Mouse (Mus musculus): ENCODE data around the gene Plekho1. TPM values are rescaled to one million over a fixed set of nuclear protein-coding genes. Genes with fewer than 3 reads are reported as not detected.
"Not testable (repeated sequence)": the region's sequence is repeated elsewhere in the genome, so short reads cannot be mapped to it uniquely, and the experiment has no call there.

The Plekho1 gene
- total RNA-seq, 2 experiments from 2014 or later, result 67.5 to 69.7 TPM

DNA sequence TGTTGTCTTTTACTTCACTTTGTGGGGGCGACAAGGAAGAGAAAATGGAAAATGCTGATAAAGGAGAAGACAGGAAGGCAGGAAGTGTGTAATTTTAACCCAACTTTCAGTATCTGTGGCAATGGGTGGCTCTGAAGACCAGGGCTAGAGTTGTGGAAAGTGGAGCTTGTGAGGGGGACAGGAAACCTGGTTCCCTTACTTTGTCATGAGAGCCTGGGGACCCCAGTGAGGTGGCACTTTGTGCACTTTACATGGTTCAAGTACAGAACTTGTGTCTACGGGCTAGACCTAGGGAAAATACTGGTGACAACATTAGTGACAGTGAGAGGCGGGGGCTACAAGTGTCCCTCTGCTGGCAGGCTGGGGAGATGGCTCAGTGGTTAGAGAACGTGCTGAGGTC lies 8.8 kb downstream of the Plekho1 start:
- DNase-seq (ENCODE audit: low spot score in 2 of 2), result no peak
- intact Hi-C loops (cut with DNase I), result no loop called here

DNA sequence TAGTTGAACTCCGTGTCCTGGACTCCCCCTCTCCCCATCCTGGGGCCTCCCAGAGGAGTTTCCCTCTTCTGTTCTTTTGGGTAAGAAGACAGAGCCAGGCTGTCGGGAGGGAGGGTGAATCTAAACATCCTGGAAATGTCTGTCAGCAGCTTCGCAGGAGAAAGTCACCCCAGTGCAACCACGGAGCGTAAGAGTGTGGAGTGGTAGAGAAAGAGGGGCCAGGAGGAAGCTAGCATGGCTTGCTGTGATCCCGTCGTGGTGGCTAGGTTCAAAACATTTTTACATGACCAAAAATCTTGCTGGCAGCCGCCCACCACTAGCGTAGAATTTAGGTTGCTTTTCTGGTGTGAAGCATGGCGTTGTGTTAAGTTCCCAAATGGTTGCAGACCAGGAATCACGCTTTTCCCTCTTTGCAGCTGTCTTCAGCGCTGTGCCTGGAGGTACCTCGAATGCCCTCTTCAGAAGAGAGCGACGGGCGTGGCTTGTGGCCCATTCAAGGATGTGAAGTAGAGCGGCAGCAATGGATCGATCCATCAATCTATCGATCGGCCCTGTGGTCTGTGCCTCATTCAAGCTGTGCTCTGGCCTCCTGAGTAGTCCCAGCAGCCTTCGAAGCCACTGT lies 9.7 kb downstream of the Plekho1 start:
- intact Hi-C loops (cut with DNase I), result no loop called here
- peak; percentile 70 to 91 for DNase-seq (ENCODE audit: low spot score in 2 of 2)

DNA sequence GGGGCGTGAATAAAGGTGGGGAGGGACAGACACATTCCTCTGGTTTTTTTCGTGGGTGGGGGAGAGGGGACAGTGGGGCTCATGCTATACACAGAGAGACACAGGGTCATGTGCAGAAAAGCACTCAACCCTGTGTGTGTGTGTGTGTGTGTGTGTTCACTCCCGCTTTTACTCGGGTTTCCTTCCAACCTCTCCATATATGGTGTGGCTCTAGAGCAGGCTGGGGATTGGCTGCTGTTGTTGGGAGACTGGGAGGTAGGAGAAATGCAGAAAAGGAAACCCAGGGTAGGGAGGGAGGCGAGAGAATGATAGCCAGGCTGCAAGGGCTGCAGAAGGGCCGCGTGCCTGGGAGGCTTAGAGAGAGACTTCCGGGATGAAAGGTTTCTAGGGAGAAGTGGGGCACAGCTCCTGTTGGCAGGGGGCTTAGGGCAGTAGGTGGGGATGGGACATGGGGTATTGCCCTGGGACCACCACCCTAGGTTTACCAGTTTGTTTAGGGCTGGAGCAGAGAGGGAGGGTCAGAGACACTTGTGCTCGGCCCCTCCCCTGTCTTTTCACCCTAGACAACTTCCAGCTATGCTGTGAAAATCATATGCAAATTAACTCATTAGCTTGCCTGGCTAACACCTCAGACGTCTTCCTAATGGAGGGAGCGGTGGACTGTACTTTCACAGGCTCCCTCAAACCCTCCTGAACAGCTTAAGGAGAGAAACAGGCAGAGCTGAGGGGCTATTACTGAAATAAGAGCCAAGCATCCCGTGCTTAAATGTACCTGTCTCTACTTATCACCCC lies 10.4 kb downstream of the Plekho1 start:
- intact Hi-C loops (cut with DNase I), result no loop called here

DNA sequence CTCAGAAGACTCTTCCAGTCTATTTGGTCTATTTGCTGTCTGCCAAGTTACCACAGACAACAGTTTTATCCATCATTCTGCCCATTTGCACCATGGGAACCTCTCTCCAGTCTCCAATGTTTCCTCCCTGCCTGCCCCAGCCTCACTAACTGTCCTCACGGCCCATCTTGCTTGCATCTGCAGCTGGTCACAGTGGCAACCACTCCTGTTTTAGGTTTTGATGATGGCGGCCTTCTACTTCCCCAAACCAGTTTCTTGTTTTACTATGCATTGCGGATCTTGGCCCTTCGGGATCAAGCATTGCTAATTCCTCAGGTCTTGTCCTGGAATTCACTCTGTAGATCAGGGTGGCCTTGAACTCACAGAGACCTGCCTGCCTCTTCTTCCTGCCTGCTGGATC lies 13.7 kb downstream of the Plekho1 start:
- intact Hi-C loops (cut with DNase I), result no loop called here
- no peak for DNase-seq (ENCODE audit: low spot score in 2 of 2)

More for the DNA sequence above, 10.4 kb downstream of the Plekho1 start:
- peak; percentile 70 to 88 for DNase-seq (ENCODE audit: low spot score in 2 of 2)

DNA sequence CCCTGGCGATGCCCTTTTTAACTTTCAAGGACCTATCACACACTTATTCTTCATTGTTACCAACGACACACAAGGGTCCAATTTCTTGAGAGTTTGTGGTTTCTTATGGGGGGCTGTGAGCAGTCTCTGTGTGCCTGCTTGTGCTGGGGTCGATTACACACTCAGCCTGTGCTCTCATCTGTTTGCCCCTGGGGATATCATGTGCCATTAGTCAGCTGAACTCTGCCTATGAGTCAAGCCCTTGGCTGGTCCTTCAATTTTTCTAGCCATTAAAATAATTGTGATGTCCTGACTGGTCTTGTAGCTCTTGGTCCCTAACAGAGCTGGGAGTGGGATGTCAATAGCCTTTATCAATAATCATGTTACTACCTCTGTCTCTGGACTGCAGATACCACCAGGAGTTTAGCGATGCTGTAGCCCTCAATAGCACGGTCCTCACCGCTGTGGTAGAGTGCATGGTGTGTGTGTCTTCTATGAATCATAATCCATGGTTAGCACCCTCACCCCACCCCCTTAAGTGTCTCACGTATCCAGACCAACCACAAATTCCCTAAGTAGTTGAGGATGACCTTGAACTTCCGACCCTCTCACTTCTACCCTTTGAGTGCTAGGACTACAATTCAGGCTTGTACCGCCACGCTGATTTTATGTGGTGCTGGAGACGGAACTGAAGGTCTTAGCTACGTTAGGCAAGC lies 15.4 kb downstream of the Plekho1 start:
- DNase-seq (ENCODE audit: low spot score in 2 of 2), result no peak
- intact Hi-C loops (cut with DNase I), result no loop called here

DNA sequence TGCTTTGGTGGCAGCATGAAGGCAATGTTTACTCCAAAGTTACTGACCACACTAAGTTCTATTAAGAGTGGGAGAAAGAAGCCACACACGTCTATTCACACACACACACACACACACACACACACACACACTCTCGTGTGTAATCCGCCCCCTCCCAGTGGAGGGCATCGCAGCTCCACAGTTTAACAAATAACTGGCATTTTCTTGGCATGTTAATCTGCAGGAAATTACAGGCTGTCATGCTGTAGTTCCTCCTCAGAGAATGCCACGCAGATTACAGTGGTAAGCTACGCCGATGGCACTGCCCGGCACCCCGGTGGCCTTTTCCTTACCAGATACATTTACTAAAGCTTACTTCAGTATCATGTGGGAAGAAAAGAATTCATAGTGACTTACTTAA lies 17.5 kb downstream of the Plekho1 start:
- intact Hi-C loops (cut with DNase I), result no loop called here
- no peak for DNase-seq (ENCODE audit: low spot score in 2 of 2)

DNA sequence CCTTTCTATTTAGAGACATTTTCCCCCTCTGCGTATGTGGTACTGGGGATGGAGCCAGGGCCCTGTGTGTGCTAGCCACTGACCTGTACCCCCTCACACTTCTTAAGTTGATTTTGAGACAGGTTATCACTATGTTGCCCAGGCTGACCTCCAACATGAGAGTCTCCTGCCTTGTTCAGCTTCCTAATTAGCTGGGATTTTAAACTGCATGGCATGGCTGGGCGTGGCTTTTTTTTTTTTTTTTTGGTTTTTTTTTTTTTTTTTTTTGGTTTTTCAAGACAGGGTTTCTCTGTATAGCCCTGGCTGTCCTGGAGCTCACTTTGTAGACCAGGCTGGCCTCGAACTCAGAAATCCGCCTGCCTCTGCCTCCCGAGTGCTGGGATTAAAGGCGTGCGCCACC lies 18.2 kb downstream of the Plekho1 start:
- intact Hi-C loops (cut with DNase I); DNase-seq (ENCODE audit: low spot score in 2 of 2): not testable (repeated sequence)

DNA sequence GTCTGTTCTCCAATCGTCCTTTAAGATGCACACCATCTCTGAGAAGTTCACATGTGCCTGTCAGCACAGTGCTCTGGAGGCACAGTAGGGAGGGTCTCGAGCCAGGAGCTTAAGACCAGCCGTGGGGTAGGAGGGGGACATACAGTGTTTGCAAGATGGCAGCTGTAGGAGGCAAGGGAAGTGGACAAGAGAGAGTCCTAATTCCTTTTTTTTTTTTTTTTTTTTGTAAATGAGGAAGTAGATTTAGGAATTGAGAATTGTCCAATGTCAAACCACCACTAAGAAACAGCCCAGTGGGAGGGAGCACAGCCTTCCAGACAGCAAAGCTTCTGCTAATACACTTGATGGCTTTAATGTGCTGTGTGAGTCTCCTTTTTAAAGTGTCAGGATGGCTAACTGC lies 18.7 kb downstream of the Plekho1 start:
- DNase-seq (ENCODE audit: low spot score in 2 of 2), result no peak
- intact Hi-C loops (cut with DNase I), result no loop called here

DNA sequence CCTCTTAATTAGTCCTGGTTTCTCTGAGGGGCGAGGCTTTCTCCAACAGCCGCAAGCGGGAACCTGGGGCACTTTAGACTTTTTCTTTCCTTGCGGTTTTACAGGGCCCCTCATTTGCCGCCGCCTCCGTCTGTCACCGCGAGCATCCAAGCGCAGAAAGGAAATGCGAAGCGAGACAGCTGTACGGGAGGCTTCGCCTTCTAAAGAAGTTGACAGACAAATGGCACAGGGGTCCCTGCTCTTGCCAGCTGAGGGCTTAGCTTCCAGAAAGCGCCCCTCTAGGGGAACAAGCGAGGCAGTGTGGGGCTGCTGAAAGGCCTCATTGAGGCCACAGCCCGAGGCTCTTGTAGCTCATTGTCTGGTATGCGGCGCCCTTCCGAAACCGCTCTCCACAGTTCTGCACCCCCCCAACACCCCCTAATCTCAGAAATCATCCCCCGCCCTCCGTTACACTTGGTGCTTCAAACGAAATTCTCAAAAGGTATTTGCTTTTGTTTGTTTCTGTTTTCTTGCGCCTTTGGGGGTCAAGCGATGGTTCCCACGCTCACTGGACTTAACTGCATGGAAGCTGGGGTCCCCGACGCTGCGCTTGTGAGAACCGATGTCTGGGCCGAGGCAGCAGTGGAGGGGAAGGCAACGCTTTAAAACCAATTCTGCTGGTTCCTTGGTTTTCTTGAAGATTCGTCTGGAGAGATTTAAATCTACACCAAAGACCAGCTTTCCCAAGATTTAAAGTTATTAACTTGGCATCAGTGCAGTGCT lies 22.7 kb downstream of the Plekho1 start:
- DNase-seq (ENCODE audit: low spot score in 2 of 2), result peak; percentile 51 to 55
- intact Hi-C loops (cut with DNase I), result no loop called here

DNA sequence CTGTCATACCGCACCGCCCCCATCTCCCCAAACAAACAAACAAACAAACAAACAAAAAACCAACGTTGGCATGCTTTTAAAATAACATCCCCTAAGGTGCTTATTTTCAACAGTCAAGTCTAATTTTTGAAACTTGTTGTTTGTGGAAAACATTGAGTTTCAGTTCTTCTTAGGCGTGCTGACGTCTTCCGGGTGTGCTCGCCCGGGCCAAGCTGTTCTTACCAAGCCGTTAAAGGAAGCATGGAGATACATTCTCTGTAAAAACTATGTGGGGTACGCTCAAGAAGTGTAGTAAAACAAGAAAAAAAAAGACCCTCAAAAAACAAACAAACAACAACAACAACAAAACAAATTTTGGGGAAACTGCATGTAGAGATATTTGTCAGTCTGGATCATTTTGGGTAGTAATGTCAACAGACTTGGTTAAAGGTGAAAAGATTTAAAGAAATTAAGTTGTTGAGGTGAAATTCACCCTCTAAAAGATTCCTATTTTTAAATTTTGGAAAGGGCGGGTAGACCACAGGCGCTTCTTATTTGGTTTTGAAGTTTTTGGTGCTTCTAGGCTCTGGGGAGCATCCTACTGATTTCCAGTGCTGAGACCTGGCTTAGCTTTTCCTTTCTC lies 23.4 kb downstream of the Plekho1 start:
- intact Hi-C loops (cut with DNase I), result no loop called here
- DNase-seq (ENCODE audit: low spot score in 2 of 2), result no peak

DNA sequence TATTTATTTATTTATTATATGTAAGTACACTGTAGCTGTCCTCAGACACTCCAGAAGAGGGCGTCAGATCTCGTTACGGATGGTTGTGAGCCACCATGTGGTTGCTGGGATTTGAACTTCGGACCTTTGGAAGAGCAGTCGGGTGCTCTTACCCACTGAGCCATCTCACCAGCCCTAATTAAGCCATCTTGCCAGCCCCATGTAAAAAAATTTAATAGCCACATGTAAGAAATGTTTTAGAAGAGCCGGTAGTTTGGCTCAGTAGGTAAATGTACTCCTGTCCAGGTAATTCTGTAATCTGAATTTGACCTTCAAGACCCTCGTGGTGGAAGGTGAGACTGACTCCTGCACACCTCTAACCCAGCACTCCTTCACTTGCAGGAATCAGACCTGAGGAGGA lies 25.1 kb downstream of the Plekho1 start:
- intact Hi-C loops (cut with DNase I); DNase-seq (ENCODE audit: low spot score in 2 of 2): not testable (repeated sequence)

DNA sequence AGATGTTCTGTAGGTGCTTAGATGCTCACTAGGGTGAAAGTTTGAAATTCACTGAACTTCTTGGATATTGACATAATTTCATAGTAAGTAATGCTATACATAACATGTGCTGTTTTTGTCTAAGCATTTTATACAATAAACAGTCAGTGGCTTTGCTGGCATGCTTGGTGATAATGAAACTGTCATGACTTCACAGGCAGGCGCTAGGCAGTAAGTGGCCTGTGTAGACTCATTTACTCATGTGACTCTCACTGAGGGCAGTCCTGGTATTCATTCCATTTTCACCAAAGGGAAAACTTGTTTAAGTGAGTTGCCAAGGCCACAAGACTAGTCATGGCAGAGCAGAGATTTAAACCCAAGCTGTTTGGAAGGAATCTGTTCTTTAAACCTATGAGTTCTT lies 26.5 kb downstream of the Plekho1 start:
- intact Hi-C loops (cut with DNase I), result loop anchor here (10.0 kb wide), 1 partner anchor 176 kb away; no protein-coding TSS in a partner anchor
- DNase-seq (ENCODE audit: low spot score in 2 of 2), result no peak

DNA sequence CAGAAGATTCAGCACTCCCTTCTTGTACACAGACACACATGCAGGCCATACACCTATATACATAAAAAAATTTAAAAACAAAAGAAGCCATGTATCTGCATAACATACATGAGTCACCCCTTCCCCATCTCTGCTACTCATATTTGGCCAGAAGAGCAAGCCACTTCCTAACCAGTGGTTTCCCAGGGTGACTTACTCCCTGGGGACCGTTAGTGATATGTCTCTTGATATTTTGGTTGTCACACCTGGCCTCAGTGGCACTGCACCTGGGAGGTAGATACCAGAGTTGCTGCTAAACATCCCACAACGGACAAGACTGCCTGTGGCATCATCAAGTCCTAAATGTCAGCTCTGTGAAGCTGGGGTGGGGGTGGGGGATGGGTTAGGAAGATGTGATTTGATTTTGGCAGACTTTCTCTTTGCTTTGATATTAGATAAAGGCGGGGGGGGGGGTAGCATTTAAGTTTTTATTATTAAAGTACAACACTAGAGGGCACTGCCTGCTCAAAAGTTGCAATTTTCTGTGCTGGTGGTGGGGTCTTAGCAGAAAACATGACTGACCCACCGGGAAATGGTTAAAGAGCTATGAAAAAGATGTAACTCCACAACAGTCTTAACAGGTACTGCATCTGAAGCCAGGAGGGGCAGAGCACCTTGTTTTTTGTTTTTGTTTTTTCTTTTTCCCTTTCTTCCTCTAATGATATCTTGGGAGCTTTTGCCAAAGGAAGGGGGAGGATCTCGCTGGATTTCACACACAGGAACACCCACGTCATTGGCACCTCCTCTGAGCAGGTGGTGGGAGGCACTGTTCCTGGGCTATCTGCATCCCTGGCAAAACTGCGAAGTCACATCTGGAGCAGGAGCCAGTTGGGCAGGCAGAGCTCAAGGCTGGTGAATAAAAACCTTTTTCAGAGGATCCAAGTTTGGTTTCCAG lies 30.0 kb downstream of the Plekho1 start:
- intact Hi-C loops (cut with DNase I), result loop anchor here (1.0 to 10.0 kb wide), 2 partner anchors 87 to 179 kb away; no protein-coding TSS in a partner anchor
- DNase-seq (ENCODE audit: low spot score in 2 of 2), result no peak

DNA sequence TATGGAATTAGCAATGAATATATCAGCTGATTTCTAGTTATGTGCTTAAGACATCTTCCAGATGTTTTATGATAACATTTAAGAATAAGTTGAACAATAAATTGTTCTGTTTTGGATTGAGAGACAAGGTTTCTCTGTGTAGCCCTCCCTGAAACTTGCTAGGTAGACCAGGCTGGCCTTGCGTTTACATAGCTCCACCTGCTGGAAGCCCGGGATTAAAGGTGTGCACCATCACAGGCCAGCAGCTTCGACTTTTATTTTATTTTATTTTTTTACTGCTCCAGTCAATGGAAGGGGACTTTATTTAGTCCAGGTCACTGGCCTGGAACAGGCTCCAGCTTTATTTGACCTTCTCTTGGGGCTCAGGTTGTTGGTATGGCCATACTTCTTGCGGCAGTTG lies 32.1 kb downstream of the Plekho1 start:
- intact Hi-C loops (cut with DNase I), result loop anchor here (10.0 kb wide), 1 partner anchor 181 kb away; no protein-coding TSS in a partner anchor

DNA sequence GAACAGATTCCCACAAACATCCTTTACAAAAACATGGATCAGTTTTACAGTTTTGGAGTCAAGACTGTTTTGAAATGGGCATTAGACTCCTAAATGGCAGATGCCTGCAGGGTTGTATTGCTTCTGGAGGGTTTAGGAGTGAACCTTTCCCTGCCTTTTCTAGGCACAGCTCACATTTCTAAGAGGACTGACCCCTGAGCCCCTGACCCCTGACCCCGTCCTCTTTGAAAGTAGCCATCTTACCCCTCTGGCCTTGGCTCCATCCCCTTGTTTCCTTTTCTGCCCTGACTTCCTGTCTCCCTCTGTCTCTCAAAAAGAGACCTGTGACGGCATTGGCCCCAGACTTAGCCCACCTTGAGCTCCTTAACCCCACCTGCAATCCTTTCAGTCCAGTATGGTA lies 32.6 kb downstream of the Plekho1 start:
- intact Hi-C loops (cut with DNase I), result loop anchor here (10.0 kb wide), 1 partner anchor 182 kb away; no protein-coding TSS in a partner anchor
- DNase-seq (ENCODE audit: low spot score in 2 of 2), result no peak

More for the DNA sequence above, 32.1 kb downstream of the Plekho1 start:
- peak in 1 of 2 experiments; percentile 42 for DNase-seq (ENCODE audit: low spot score in 2 of 2)

DNA sequence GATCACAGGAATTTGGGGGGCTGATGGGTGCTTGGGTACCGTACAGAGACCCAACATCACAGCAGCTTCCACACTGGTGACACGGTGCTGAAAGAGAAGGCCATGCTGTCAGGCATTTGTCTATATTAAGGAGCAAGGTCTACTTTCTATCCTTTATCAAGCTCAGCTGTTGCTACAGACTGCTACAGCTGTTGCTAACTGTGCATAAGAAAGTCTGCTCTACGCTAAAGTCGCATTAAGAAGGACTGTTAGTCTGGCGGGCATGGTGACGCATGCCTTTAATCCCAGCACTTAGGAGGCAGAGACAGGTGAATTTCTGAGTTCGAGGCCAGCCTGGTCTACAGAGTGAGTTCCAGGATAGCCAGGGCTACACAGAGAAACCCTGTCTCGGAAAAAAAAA lies 33.6 kb downstream of the Plekho1 start:
- intact Hi-C loops (cut with DNase I), result loop anchor here (10.0 kb wide), 1 partner anchor 183 kb away; no protein-coding TSS in a partner anchor
- DNase-seq (ENCODE audit: low spot score in 2 of 2), result not testable (repeated sequence)

DNA sequence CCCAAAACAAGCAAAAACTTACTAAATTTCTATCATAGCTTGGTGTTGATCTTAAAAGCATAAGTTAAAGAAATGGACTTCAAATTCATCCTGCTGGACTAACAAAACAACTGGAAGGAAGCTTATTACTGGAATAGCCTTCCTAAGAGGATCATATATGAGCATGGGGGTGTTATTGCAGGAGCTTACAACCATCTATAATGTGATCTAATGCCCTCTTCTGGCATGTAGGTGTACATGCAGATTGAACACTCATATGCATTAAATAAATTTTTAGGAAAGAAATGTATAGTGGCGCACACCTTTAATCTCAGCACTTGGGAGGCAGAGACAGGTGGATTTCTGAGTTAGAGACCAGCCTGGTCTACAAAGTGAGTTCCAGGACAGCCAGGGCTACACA lies 36.0 kb downstream of the Plekho1 start:
- intact Hi-C loops (cut with DNase I), result loop anchor here (5.0 to 10.0 kb wide), 2 partner anchors 98 to 185 kb away; no protein-coding TSS in a partner anchor
- DNase-seq (ENCODE audit: low spot score in 2 of 2), result no peak

DNA sequence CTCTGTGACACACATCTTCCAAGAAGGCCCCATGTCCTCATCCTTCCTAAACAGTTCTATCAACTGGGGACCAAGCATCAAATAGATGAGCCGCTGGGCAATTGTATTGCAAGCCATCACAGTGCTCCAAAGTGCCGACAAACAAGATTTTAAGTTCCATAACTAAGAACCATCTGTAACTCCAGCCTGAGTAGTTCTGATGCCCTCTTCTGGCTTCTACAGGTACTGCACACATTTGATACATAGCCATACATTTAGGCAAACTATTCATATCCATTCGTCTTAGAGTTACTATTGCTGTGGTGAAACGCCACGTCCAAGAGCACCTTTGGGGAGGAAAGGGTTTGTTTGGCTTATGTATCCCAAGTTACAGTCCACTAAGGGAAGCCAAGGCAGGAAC lies 36.7 kb downstream of the Plekho1 start:
- DNase-seq (ENCODE audit: low spot score in 2 of 2), result peak in 1 of 2 experiments; percentile 66
- intact Hi-C loops (cut with DNase I), result loop anchor here (5.0 kb wide), 1 partner anchor 97 kb away; no protein-coding TSS in a partner anchor
